Mouse (Mus musculus) bone marrow, adult 2 months (tissue): ENCODE data around the gene Fgfr2. TPM values are rescaled to one million over a fixed set of nuclear protein-coding genes. Genes with fewer than 3 reads are reported as not detected.

Experiments used
- H3K27ac ChIP-seq: fragments of 200-500 bp; 2 replicates; pipeline ENCODE4 v1.5.1; 2012; ENCODE audit warnings: low read depth, mild to moderate bottlenecking, control low read depth, inconsistent platforms, low read length; ENCODE audit not compliant: control insufficient read depth, poor library complexity, insufficient read depth
- H3K4me1 ChIP-seq: fragments of 200-500 bp; 2 replicates; pipeline ENCODE4 v1.6.1; 2011; ENCODE audit warnings: low read length; ENCODE audit not compliant: control insufficient read depth, insufficient read depth
- H3K4me3 ChIP-seq: fragments of 200-500 bp; replicated peaks from 2 replicates; pipeline ENCODE3; 2011; ENCODE audit warnings: mild to moderate bottlenecking, low read depth, low read length, control low read depth; ENCODE audit not compliant: control insufficient read depth
- CTCF ChIP-seq: fragments of 200-500 bp; IDR thresholded peaks from 2 replicates; pipeline ENCODE4 v1.5.1; 2011; ENCODE audit warnings: low read length, control low read depth; ENCODE audit not compliant: control insufficient read depth, insufficient read depth
- POLR2A ChIP-seq: fragments of 200-500 bp; IDR thresholded peaks from 2 replicates; pipeline ENCODE4 v1.6.1; 2011; ENCODE audit warnings: low read depth, mild to moderate bottlenecking, control low read depth, low read length, borderline replicate concordance; ENCODE audit not compliant: control insufficient read depth
- WGBS: fragments of 180-500 bp; shearing (Covaris S2); methylation state at CpG from one replicate; pipeline ENCODE4 v1.1.7; 2018; 5-methylcytosine and 5-hydroxymethylcytosine counted together
- polyA plus RNA-seq: library from polyadenylated mRNA; stranded (reverse); fragments of >200 nt; gene quantifications from 2 replicates; pipeline ENCODE4 v1.2.4, GENCODE M21; 2011; ENCODE audit warnings: low replicate concordance; ENCODE audit not compliant: missing spikeins, insufficient read depth, insufficient read length

Fgfr2 gene
- 8.2 and 9.0 TPM in 2 replicates for polyA plus RNA-seq

- TF ChIP-seq POLR2A = peak; percentile 5; the same call in 1 of the 2 replicates
- no peak for TF ChIP-seq CTCF
- WGBS = under 1% methylated on average over 45 of the region's 53 CpGs
Measured at GRCm38 (mm10) chr7:133123244-133123998, at the start of gene Fgfr2. Gene Fgfr2 (minus strand): TSS chr7:133123350.

GRCm38 (mm10) chr7:133171403-133172032 is 48.4 kb upstream of the Fgfr2 start:
- TF ChIP-seq POLR2A (no peak), CTCF (no peak)
- no peak overlapping the region for H3K4me3 ChIP-seq
- 79% methylated on average over 4 of the region's 4 CpGs for WGBS
- H3K27ac ChIP-seq = no peak overlapping the region
- no peaks in the 10 kb centered on the region for H3K4me1 ChIP-seq

More at GRCm38 (mm10) chr7:133123244-133123998, at the start of gene Fgfr2:
- peak within 1 kb of the TSS; percentile 69 for H3K4me3 ChIP-seq
- no peaks in the 10 kb centered on the region; the same call in 1 of the 2 replicates for H3K4me1 ChIP-seq
- H3K27ac ChIP-seq = peak within 1 kb of the TSS; percentile 80

GRCm38 (mm10) chr7:133168928-133169327 is 45.8 kb upstream of the Fgfr2 start:
- 82% methylated on average over 3 of the region's 3 CpGs for WGBS
- no peak for TF ChIP-seq CTCF
- no peak for TF ChIP-seq POLR2A
- no peaks in the 10 kb centered on the region for H3K4me1 ChIP-seq
- no peak overlapping the region for H3K27ac ChIP-seq
- H3K4me3 ChIP-seq = no peak overlapping the region

- no peak overlapping the region for H3K27ac ChIP-seq
- WGBS = 75% methylated on average over 2 of the region's 2 CpGs
- no peak for TF ChIP-seq CTCF
- no peak for TF ChIP-seq POLR2A
- no peak overlapping the region for H3K4me3 ChIP-seq
- H3K4me1 ChIP-seq = no peaks in the 10 kb centered on the region
Measured at GRCm38 (mm10) chr7:133167903-133168302, 44.8 kb upstream of the Fgfr2 start.

- no peak overlapping the region for H3K4me3 ChIP-seq
Measured at GRCm38 (mm10) chr7:133164770-133165169, 41.6 kb upstream of the Fgfr2 start.

GRCm38 (mm10) chr7:133163011-133163410 is 39.9 kb upstream of the Fgfr2 start:
- Histone ChIP-seq H3K4me1 (no peaks in the 10 kb centered on the region; the same call in 1 of the 2 replicates), H3K4me3 (no peak overlapping the region), H3K27ac (no peak overlapping the region)
- TF ChIP-seq CTCF (no peak), POLR2A (no peak)
- 59% methylated on average over 5 of the region's 5 CpGs for WGBS

More at GRCm38 (mm10) chr7:133164770-133165169, 41.6 kb upstream of the Fgfr2 start:
- TF ChIP-seq CTCF (no peak), POLR2A (no peak)
- H3K27ac ChIP-seq = no peak overlapping the region
- WGBS = 54% methylated on average over 2 of the region's 2 CpGs
- no peaks in the 10 kb centered on the region; the same call in 1 of the 2 replicates for H3K4me1 ChIP-seq

- 6% methylated on average over 2 of the region's 2 CpGs for WGBS
- Histone ChIP-seq H3K4me1 (no peaks in the 10 kb centered on the region; the same call in 1 of the 2 replicates), H3K4me3 (no peak overlapping the region), H3K27ac (no peak overlapping the region)
- TF ChIP-seq POLR2A (no peak), CTCF (no peak)
Measured at GRCm38 (mm10) chr7:133162131-133162530, 39.0 kb upstream of the Fgfr2 start.
